Mouse (Mus musculus) heart, embryonic 10.5 days (tissue): ENCODE measurements around the gene Psmb5. TPM values are rescaled to one million over a fixed set of nuclear protein-coding genes. Genes with fewer than 3 reads are reported as not detected.
A peak's percentile ranks its signal among the peaks of the same experiment; 100 is the strongest.

Experiments used
- DNase-seq: peaks from one replicate; pipeline ENCODE4 v3.0.0-alpha.2; 2017; ENCODE audit warnings: low spot score
- H3K27ac ChIP-seq: fragments of 300-500 bp; sonication (generic); 2 replicates; pipeline ENCODE4 v1.5.1; 2016; ENCODE audit warnings: mild to moderate bottlenecking
- H3K27me3 ChIP-seq: fragments of 300-500 bp; sonication (generic); 2 replicates; pipeline ENCODE4 v1.6.1; 2016; ENCODE audit warnings: mild to moderate bottlenecking; ENCODE audit not compliant: poor library complexity, insufficient read depth, severe bottlenecking
- H3K36me3 ChIP-seq: fragments of 300-500 bp; sonication (generic); 2 replicates; pipeline ENCODE4 v1.6.1; 2016; ENCODE audit warnings: mild to moderate bottlenecking, moderate library complexity
- H3K4me1 ChIP-seq: fragments of 300-500 bp; sonication (generic); 2 replicates; pipeline ENCODE4 v1.6.1; 2016; ENCODE audit warnings: mild to moderate bottlenecking
- H3K4me3 ChIP-seq: fragments of 300-500 bp; sonication (generic); 2 replicates; pipeline ENCODE4 v1.5.1; 2016; ENCODE audit warnings: mild to moderate bottlenecking, moderate library complexity
- H3K9me3 ChIP-seq: fragments of 300-500 bp; sonication (generic); 2 replicates; pipeline ENCODE4 v1.6.1; 2016; ENCODE audit warnings: mild to moderate bottlenecking, moderate library complexity
- WGBS: fragments of 180-500 bp; shearing (Covaris S2); methylation state at CpG from one replicate; pipeline ENCODE4 v1.1.7; 2016; 5-methylcytosine and 5-hydroxymethylcytosine counted together
- polyA plus RNA-seq: library from polyadenylated mRNA; unstranded; fragments of >200 nt; fragmentation: Nextera tagmentation; extraction: Ambion mirVana; gene quantifications from 2 replicates; pipeline ENCODE4 v1.2.1, GENCODE M21; 2016

Gene Psmb5
- polyA plus RNA-seq, 1 experiment from 2014 or later, result 455 TPM

DNA sequence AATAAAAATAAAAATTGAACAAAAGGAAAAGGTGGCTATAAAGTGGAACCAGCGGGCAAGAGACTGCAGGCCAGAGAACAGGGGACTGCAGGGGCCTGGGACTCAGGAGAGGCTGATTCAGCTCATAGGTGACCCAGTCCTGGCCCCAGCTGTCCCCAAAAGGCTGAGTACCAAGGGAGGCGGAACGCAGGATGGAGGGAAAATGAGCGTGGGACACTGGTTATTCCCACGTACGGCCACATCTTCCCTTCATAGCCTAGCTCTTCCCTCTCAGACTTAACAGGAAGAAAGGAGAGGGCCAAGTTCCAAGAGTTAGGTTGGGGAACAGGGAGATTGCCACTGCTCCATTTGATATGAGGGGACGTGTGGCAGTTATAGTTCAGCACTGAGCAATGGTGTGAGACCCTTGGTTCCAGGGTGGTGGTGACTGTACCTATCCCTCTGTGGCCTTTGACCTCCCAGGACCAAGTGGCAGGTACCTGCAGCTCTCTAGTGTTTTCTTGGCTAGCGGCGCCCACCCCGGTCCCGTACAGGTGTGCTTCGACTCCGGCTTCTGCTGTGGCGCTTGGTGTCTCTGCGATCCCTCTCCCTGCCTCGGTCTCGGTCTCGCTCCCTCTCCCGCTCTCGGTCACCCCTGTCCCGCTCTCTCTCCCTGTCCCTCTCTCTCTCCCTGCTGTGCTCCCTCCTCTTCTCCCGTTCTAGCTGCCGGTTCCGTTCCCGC is 24.6 kb upstream of the Psmb5 start:
- Histone ChIP-seq H3K27me3 (no peaks in the 10 kb centered on the region), H3K27ac (no peak overlapping the region; the same call in 1 of the 2 replicates)

DNA sequence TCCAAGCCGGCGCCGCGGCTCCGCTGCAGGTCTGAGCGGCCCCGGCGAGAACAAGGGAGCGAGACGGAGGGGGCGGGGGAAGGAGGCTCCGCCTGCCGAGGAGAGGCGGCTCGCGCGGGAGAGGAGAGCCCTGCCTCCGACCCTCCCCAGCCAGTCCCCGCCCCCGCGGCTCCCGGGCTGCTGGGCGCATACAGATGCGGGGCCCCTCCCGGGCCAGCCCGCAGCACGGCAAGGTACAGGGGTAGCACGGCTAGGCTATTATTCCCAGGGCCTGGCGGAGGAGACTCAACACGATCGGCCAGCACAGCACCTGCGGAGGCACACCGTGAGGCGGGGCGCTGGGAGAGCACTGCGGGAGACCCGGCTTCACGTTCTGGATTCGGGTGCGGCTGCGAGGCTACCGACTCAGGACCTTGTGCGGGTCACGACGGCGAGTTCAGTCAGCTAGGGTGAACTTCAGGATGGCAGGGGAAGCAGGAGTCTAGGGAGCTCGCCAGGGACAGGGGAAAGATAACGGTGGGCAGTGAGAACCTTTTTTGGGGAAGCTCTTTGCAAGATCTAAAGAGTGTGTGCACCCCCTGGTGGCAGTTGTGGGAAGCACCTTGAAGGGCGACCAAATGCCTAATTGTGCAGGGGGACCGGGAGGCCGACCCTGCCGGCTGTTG is 23.6 kb upstream of the Psmb5 start, which contains the start of gene Cdh24:
Cdh24 (minus strand) TSS at position 60 of the 665 bp plus-strand sequence.
- Histone ChIP-seq H3K4me1 (peaks cover 36% of the 10 kb centered on the region), H3K27ac (peak within 1 kb of the TSS; percentile 91), H3K4me3 (peak within 1 kb of the TSS; percentile 84), H3K27me3 (no peaks in the 10 kb centered on the region), H3K9me3 (no peaks in the 10 kb centered on the region), H3K36me3 (peaks cover 68% of the 10 kb centered on the region)
- under 1% methylated on average over 51 of the region's 52 CpGs for whole genome bisulfite sequencing
- DNase-seq, result peak; percentile 94

More for the DNA sequence above, 24.6 kb upstream of the Psmb5 start:
- peaks cover 36% of the 10 kb centered on the region for H3K4me1 ChIP-seq
- DNase-seq, result no peak
- H3K9me3 ChIP-seq, result no peaks in the 10 kb centered on the region
- peaks cover 69% of the 10 kb centered on the region for H3K36me3 ChIP-seq
- H3K4me3 ChIP-seq, result no peak overlapping the region
- WGBS, result 80% methylated on average over 25 of the region's 25 CpGs

DNA sequence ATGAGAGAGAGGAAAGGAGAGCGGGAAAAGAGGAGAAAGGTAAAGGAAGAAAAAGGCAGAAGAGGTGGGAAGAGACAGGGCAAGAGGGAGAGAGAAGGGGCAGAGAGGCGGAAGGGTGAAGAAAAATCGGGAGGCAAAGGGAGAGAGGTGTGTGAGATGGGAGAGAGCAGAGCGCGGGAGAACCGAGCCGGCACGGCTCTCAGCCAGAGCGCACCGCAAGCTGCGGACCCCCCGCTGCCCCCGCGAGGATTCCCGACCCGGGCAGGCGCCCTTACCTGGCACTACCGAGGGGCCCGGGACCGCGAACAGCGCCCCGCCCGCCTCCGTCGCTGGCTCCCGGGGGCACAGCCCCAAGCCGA is 23.1 kb upstream of the Psmb5 start, which contains the start of gene Gm17606:
Gm17606 (plus strand) TSS at position 7 of the 359 bp plus-strand sequence.
- no peaks in the 10 kb centered on the region for H3K27me3 ChIP-seq
- H3K9me3 ChIP-seq, result no peaks in the 10 kb centered on the region
- H3K4me1 ChIP-seq, result peaks cover 36% of the 10 kb centered on the region
- H3K27ac ChIP-seq, result peak within 1 kb of the TSS; percentile 91
- peak within 1 kb of the TSS; percentile 84 for H3K4me3 ChIP-seq
- 1% methylated on average over 28 of the region's 28 CpGs for WGBS
- no peak for DNase-seq
- peaks cover 68% of the 10 kb centered on the region for H3K36me3 ChIP-seq

DNA sequence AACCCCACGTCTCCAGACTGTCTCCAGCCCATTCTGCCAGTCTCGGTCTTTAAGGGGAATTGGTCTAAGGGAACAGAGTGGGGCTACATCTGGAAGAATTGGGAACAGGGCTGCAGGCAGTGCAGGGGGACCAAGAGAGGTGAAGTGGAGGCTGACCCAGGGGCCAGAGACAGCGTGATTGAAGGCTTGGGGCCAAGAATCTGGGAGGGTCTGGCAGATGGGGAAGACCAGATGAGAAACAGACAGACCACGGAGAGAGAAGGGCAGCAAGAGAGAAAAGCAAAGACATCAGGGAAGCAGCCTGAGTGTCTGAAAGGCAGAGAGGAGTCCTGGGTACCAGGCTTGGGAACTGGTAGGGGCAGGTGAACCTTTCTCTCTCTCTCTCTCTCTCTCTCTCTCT is 22.3 kb upstream of the Psmb5 start:
- peak overlapping the region; percentile 84 for H3K4me3 ChIP-seq
- no peaks in the 10 kb centered on the region for H3K27me3 ChIP-seq
- DNase-seq, result no peak
- H3K36me3 ChIP-seq, result peaks cover 65% of the 10 kb centered on the region
- 32% methylated on average over 4 of the region's 4 CpGs for WGBS
- H3K27ac ChIP-seq, result peak overlapping the region; percentile 52
- H3K9me3 ChIP-seq, result no peaks in the 10 kb centered on the region
- peaks cover 36% of the 10 kb centered on the region for H3K4me1 ChIP-seq

DNA sequence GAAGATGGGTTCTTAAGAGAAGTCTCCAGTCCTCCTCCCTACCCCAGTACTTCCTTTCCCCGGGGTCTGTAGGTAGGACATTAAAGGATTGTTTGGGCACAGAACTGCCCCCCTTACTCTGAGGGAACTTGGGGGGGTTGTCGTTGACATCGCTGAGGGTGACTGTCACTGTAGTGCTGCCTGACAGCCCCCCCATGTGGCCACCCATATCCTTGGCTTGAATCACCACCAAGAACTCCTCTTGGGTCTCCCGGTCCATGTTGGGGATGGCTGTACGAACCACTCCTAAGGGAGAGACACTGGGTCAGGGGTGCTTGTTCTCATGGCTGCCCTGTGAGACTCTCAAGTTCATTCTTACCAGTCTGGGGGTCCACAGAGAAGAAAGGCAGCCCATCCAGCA is 20.4 kb upstream of the Psmb5 start:
- Histone ChIP-seq H3K27ac (no peak overlapping the region), H3K36me3 (peaks cover 61% of the 10 kb centered on the region), H3K4me1 (peaks cover 36% of the 10 kb centered on the region), H3K27me3 (no peaks in the 10 kb centered on the region), H3K4me3 (no peak overlapping the region), H3K9me3 (no peaks in the 10 kb centered on the region)
- no peak for DNase-seq
- 70% methylated on average over 5 of the region's 5 CpGs for WGBS

DNA sequence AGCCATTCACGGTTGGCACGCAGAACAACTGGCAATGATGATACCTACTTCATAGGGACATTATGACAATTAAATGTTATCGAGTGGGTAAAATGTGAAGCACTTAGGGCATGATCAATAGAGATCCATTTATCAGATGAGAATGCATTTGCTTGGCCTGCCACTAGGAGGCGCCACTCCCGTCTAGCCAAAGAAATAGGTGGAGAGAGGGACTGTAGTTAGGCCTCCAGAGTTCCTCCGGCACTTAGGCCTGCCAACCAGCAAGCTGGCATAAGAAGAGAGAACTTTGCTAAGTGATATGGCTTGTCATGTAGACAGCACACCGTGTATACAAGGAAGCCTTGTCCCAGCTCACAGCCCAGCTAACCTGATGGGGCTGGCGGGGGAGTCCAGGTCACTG is 19.1 kb upstream of the Psmb5 start:
- Histone ChIP-seq H3K4me1 (peaks cover 36% of the 10 kb centered on the region), H3K27me3 (no peaks in the 10 kb centered on the region), H3K9me3 (no peaks in the 10 kb centered on the region), H3K36me3 (peaks cover 63% of the 10 kb centered on the region), H3K4me3 (no peak overlapping the region), H3K27ac (no peak overlapping the region)
- peak; percentile 75 for DNase-seq
- 47% methylated on average over 8 of the region's 8 CpGs for WGBS

DNA sequence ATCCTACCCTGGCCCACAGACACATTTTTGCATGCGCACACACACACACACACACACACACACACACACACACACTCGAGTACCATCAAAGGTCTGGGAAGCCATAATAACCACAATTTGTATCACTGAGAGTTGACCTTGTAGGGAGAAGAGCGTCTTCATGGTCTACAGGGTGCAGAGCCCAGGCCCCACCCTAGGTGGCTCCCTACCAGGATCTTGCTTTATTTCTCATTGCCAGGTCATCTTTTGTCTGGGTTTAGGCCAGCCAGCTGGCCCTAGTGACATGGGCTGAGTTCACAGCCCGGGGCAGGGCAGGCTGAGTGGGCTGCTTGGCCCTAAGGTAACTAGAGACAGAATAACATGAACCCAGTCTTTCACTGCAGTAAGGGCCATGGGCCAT is 16.4 kb upstream of the Psmb5 start:
- H3K9me3 ChIP-seq, result no peaks in the 10 kb centered on the region
- DNase-seq, result no peak
- no peak overlapping the region for H3K27ac ChIP-seq
- peaks cover 8% of the 10 kb centered on the region; the same call in 1 of the 2 replicates for H3K4me1 ChIP-seq
- peaks cover 83% of the 10 kb centered on the region for H3K36me3 ChIP-seq
- H3K27me3 ChIP-seq, result no peaks in the 10 kb centered on the region
- no peak overlapping the region for H3K4me3 ChIP-seq
- 84% methylated on average over 4 of the region's 4 CpGs for WGBS

DNA sequence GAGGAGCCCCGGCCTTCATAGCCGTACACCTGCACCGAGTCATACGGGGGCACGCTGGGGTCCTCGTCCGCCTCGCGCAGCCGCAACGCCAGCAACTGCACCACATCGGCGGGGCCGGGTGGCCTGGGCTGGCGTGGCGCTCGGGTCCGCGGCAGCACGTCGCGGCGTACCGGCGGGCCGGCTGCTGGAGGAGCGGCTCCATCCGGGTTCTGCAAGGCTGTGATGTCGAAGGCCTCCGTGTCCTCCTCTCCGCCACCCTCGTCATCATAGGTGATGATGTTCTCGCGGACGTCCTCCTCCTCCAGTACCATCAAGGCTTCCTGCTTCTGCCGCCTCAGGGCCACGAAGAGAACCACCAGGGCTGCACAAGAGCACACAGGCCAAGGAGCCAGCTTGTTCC is 14.4 kb upstream of the Psmb5 start:
- DNase-seq, result no peak
- 87% methylated on average over 37 of the region's 37 CpGs for WGBS
- Histone ChIP-seq H3K27ac (no peak overlapping the region), H3K4me1 (no peaks in the 10 kb centered on the region), H3K36me3 (peaks cover 66% of the 10 kb centered on the region), H3K9me3 (no peaks in the 10 kb centered on the region), H3K27me3 (no peaks in the 10 kb centered on the region), H3K4me3 (no peak overlapping the region)

DNA sequence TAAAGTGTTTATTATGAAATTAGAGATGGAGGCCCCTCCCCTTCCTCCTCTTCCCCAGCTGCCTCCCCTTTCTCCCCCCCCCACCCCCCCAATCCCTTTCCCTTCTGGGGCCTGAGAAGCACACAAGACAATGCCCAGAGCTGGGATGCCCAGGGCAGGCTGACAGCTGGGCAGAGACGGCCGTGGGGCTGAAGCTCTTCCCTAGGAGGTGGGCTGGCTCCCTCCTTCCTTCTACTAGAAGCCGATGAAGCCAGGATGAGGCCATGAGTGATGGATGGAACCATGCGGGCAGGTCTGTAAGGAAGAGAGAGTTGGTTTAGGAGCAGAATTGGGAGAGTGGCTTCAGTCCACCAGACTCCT is 13.4 kb upstream of the Psmb5 start:
- Histone ChIP-seq H3K27ac (no peak overlapping the region), H3K27me3 (peaks cover under 1% of the 10 kb centered on the region; the same call in 1 of the 2 replicates), H3K4me1 (no peaks in the 10 kb centered on the region), H3K36me3 (peaks cover 56% of the 10 kb centered on the region), H3K4me3 (no peak overlapping the region), H3K9me3 (no peaks in the 10 kb centered on the region)
- 88% methylated on average over 4 of the region's 4 CpGs for WGBS
- no peak for DNase-seq

DNA sequence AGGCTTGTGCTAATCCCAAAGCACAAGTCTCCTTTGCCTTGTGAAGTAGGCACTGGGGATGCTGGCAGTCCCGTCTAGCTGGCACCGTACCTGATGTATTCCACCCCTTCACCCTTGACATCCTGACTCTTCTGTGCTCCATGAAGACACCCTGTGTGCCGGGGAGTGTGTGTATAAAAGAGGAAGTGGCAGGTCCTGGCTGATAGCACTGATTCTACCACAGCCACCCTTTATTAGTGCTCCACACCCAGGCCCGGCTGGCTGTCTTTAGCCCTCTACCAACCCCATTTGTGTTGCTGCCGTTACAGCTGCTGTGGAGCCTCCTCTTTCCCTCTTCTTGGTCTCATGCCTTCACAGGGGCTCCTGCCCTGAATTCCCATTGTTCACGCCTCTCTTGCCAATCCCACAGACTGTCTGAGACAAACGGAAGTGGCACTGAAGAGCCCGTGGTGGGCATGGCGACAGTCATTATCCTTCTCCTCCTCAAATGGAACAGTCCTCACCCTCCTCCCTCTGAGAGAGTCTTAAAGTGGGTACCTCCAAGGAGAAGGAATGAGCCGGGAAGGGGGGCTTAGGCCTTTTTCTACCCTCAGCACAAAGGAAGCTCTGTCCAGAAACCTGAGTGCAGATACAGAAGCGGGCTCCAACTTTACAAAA is 12.9 kb upstream of the Psmb5 start:
- Histone ChIP-seq H3K27me3 (peaks cover 5% of the 10 kb centered on the region; the same call in 1 of the 2 replicates), H3K9me3 (no peaks in the 10 kb centered on the region), H3K27ac (no peak overlapping the region), H3K36me3 (peaks cover 51% of the 10 kb centered on the region), H3K4me3 (no peak overlapping the region), H3K4me1 (no peaks in the 10 kb centered on the region)
- DNase-seq, result no peak
- WGBS, result 87% methylated on average over 11 of the region's 11 CpGs

DNA sequence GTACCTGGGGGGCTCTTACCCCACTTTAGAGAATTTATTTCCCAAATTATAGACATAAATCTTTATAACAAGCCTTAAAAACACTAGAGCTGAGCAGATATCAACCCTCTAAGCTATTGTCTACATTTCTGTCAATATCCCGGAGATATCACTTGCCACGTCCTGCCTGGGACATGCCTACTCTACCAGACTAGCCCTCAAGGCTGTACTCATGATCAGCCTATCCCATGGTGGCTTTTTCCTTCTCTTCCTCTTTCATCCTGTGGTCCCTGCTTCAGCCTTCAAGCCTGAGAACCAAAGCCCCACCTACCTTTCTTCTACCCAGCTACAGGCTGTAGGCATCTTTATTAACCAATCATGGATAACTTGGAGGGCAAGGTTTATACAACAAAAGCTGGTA is 12.0 kb upstream of the Psmb5 start:
- H3K36me3 ChIP-seq, result peaks cover 48% of the 10 kb centered on the region

DNA sequence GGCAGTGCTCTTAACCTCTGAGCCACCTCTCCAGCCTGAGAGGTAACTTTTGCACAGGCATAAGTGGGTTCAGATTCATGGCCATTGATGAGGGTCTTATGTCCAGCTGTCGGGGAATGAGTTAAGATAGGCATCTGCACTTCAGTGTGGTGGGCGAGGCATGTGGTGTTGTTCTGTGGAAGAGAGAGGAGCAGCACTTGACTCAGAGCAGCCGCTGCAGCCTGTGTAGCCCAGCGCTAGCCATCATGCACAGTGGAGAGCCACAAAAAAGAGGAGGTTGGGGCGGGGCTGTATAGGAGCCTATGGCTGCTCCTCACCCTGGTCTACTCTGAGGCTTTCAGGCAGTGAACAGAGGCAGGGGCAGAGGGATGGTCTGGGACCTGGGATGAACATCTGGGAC is 10.3 kb upstream of the Psmb5 start:
- Histone ChIP-seq H3K4me3 (no peak overlapping the region), H3K4me1 (0 out of 2 replicates have a peak, but pooled peaks cover 5% of the 10 kb centered on the region), H3K27me3 (peaks cover 17% of the 10 kb centered on the region; the same call in 1 of the 2 replicates), H3K27ac (no peak overlapping the region), H3K36me3 (peaks cover 32% of the 10 kb centered on the region), H3K9me3 (no peaks in the 10 kb centered on the region)
- 63% methylated on average over 5 of the region's 5 CpGs for WGBS
- DNase-seq, result no peak

More for the DNA sequence above, 12.0 kb upstream of the Psmb5 start:
- no peak overlapping the region for H3K27ac ChIP-seq
- H3K4me3 ChIP-seq, result no peak overlapping the region
- H3K4me1 ChIP-seq, result 0 out of 2 replicates have a peak, but pooled peaks cover 1% of the 10 kb centered on the region
- no peak for DNase-seq
- WGBS, result 81% methylated on average over 2 of the region's 2 CpGs
- H3K27me3 ChIP-seq, result peaks cover 14% of the 10 kb centered on the region; the same call in 1 of the 2 replicates
- no peaks in the 10 kb centered on the region for H3K9me3 ChIP-seq

DNA sequence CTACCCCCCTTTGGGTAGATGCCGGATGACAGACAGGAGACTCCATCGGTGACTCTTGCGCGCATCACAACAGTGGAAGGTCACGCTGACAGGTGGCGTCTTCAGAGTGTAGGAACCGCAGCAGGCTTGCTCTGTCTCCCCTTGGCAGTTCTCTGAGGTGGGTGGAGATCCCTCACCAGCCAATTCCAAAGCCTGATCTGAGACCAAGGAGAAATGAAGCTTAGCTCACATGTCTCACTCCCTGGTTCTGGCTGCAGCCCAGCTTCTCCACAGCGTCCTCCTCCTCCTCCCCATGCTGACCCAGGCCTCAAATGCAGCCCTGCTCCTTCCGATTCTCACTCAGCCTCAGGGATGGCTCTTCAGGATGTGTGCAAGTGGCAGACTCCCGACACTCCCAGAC is 7.2 kb upstream of the Psmb5 start:
- DNase-seq, result no peak
- whole genome bisulfite sequencing, result 67% methylated on average over 10 of the region's 10 CpGs
- H3K36me3 ChIP-seq, result 0 out of 2 replicates have a peak, but pooled peaks cover under 1% of the 10 kb centered on the region
- peaks cover 17% of the 10 kb centered on the region; the same call in 1 of the 2 replicates for H3K27me3 ChIP-seq
- H3K4me3 ChIP-seq, result no peak overlapping the region
- 0 out of 2 replicates have a peak overlapping the region, but pooled peaks have one; percentile 12 for H3K27ac ChIP-seq
- H3K9me3 ChIP-seq, result no peaks in the 10 kb centered on the region
- 0 out of 2 replicates have a peak, but pooled peaks cover 5% of the 10 kb centered on the region for H3K4me1 ChIP-seq
